Mouse (Mus musculus): Measurements from ENCODE around the gene Mtch1. TPM values are rescaled to one million over a fixed set of nuclear protein-coding genes. Genes with fewer than 3 reads are reported as not detected.
A peak's percentile ranks its signal among the peaks of the same experiment; 100 is the strongest.

Gene Mtch1
- polyA plus RNA-seq, 1 experiment: 741 TPM

- no peaks in the 10 kb centered on the region for H3K27me3 ChIP-seq (ENCODE audit: control insufficient read depth, insufficient read depth, insufficient read length)
- no peaks in the 10 kb centered on the region for H3K36me3 ChIP-seq (ENCODE audit: control insufficient read depth, insufficient read depth)
- TF ChIP-seq CEBPB (IDR thresholded peaks at IDR 0.05; ENCODE audit: insufficient read depth, poor library complexity, severe bottlenecking) (no peak), TCF12 (IDR thresholded peaks at IDR 0.05; ENCODE audit: insufficient read depth, poor library complexity, severe bottlenecking) (peak; percentile 61), MYOD1 (IDR thresholded peaks at IDR 0.05; ENCODE audit: control insufficient read depth in 1 of 3, insufficient read length in 2 of 3, low read depth in 2 of 3) (peak in 1 of 3 experiments; percentile 23), POLR2AphosphoS2 (IDR thresholded peaks at IDR 0.05; ENCODE audit: insufficient read length, low read depth) (no peak), MYOG (IDR thresholded peaks at IDR 0.05; ENCODE audit: control insufficient read depth in 1 of 3, insufficient read depth in 1 of 3, insufficient read length in 2 of 3, low read depth in 2 of 3) (peak in 1 of 3 experiments; percentile 26), E2F4 (IDR thresholded peaks at IDR 0.05; ENCODE audit: insufficient read depth) (no peak)
- H3K4me2 ChIP-seq (ENCODE audit: low read depth): peak overlapping the region; percentile 57
- H3K4me3 ChIP-seq: no peak overlapping the region
- H3ac ChIP-seq (ENCODE audit: control insufficient read depth, insufficient read length): no peak overlapping the region
- no peaks in the 10 kb centered on the region for H3K79me2 ChIP-seq (ENCODE audit: control insufficient read depth, insufficient read depth)
Measured at GRCm38 (mm10) chr17:29394106-29394760, 46.5 kb upstream of the Mtch1 start.

GRCm38 (mm10) chr17:29393335-29394089 is 45.8 kb upstream of the Mtch1 start:
- Histone ChIP-seq H3K4me3 (no peak overlapping the region), H3K79me2 (ENCODE audit: control insufficient read depth, insufficient read depth) (no peaks in the 10 kb centered on the region), H3K36me3 (ENCODE audit: control insufficient read depth, insufficient read depth) (no peaks in the 10 kb centered on the region), H3K4me2 (ENCODE audit: low read depth) (peak overlapping the region; percentile 57), H3K27me3 (ENCODE audit: control insufficient read depth, insufficient read depth, insufficient read length) (no peaks in the 10 kb centered on the region), H3ac (ENCODE audit: control insufficient read depth, insufficient read length) (no peak overlapping the region)
- TF ChIP-seq CEBPB (IDR thresholded peaks at IDR 0.05; ENCODE audit: insufficient read depth, poor library complexity, severe bottlenecking) (no peak), MYOD1 (IDR thresholded peaks at IDR 0.05; ENCODE audit: control insufficient read depth in 1 of 3, insufficient read length in 2 of 3, low read depth in 2 of 3) (no peak), POLR2A (IDR thresholded peaks at IDR 0.05; ENCODE audit: insufficient read length, low read depth) (no peak), MYOG (IDR thresholded peaks at IDR 0.05; ENCODE audit: control insufficient read depth in 1 of 3, insufficient read depth in 1 of 3, insufficient read length in 2 of 3, low read depth in 2 of 3) (no peak), E2F4 (IDR thresholded peaks at IDR 0.05; ENCODE audit: insufficient read depth) (no peak), POLR2AphosphoS2 (IDR thresholded peaks at IDR 0.05; ENCODE audit: insufficient read length, low read depth) (no peak), TCF3 (IDR thresholded peaks at IDR 0.05; ENCODE audit: insufficient read length, low read depth) (no peak), USF1 (IDR thresholded peaks at IDR 0.05; ENCODE audit: low read depth) (no peak), REST (IDR thresholded peaks at IDR 0.05; ENCODE audit: insufficient read depth, insufficient read length) (no peak), TCF12 (IDR thresholded peaks at IDR 0.05; ENCODE audit: insufficient read depth, poor library complexity, severe bottlenecking) (no peak), MAX (IDR thresholded peaks at IDR 0.05; ENCODE audit: low read depth) (no peak), SRF (IDR thresholded peaks at IDR 0.05; ENCODE audit: control insufficient read depth, insufficient read length, low read depth) (no peak)

GRCm38 (mm10) chr17:29391280-29391679 is 43.5 kb upstream of the Mtch1 start:
- no peak overlapping the region for H3ac ChIP-seq (ENCODE audit: control insufficient read depth, insufficient read length)

GRCm38 (mm10) chr17:29388978-29389377 is 41.2 kb upstream of the Mtch1 start:
- no peaks in the 10 kb centered on the region for H3K79me2 ChIP-seq (ENCODE audit: control insufficient read depth, insufficient read depth)
- H3K36me3 ChIP-seq (ENCODE audit: control insufficient read depth, insufficient read depth): no peaks in the 10 kb centered on the region
- no peak overlapping the region for H3K4me2 ChIP-seq (ENCODE audit: low read depth)

More at GRCm38 (mm10) chr17:29391280-29391679, 43.5 kb upstream of the Mtch1 start:
- TF ChIP-seq E2F4 (IDR thresholded peaks at IDR 0.05; ENCODE audit: insufficient read depth): no peak
- TF ChIP-seq MYOG (IDR thresholded peaks at IDR 0.05; ENCODE audit: control insufficient read depth in 1 of 3, insufficient read depth in 1 of 3, insufficient read length in 2 of 3, low read depth in 2 of 3): no peak
- no peak for TF ChIP-seq USF1 (IDR thresholded peaks at IDR 0.05; ENCODE audit: low read depth)
- TF ChIP-seq MAX (IDR thresholded peaks at IDR 0.05; ENCODE audit: low read depth): no peak
- TF ChIP-seq REST (IDR thresholded peaks at IDR 0.05; ENCODE audit: insufficient read depth, insufficient read length): no peak
- no peak for TF ChIP-seq POLR2A (IDR thresholded peaks at IDR 0.05; ENCODE audit: insufficient read length, low read depth)
- no peak for TF ChIP-seq TCF12 (IDR thresholded peaks at IDR 0.05; ENCODE audit: insufficient read depth, poor library complexity, severe bottlenecking)
- TF ChIP-seq POLR2AphosphoS2 (IDR thresholded peaks at IDR 0.05; ENCODE audit: insufficient read length, low read depth): no peak
- TF ChIP-seq CEBPB (IDR thresholded peaks at IDR 0.05; ENCODE audit: insufficient read depth, poor library complexity, severe bottlenecking): no peak
- TF ChIP-seq MYOD1 (IDR thresholded peaks at IDR 0.05; ENCODE audit: control insufficient read depth in 1 of 3, insufficient read length in 2 of 3, low read depth in 2 of 3): no peak
- TF ChIP-seq TCF3 (IDR thresholded peaks at IDR 0.05; ENCODE audit: insufficient read length, low read depth): no peak
- no peak overlapping the region for H3K4me2 ChIP-seq (ENCODE audit: low read depth)
- no peak overlapping the region for H3K4me3 ChIP-seq
- no peaks in the 10 kb centered on the region for H3K27me3 ChIP-seq (ENCODE audit: control insufficient read depth, insufficient read depth, insufficient read length)
- H3K79me2 ChIP-seq (ENCODE audit: control insufficient read depth, insufficient read depth): no peaks in the 10 kb centered on the region
- no peaks in the 10 kb centered on the region for H3K36me3 ChIP-seq (ENCODE audit: control insufficient read depth, insufficient read depth)

More at GRCm38 (mm10) chr17:29388978-29389377, 41.2 kb upstream of the Mtch1 start:
- Histone ChIP-seq H3ac (ENCODE audit: control insufficient read depth, insufficient read length) (no peak overlapping the region), H3K27me3 (ENCODE audit: control insufficient read depth, insufficient read depth, insufficient read length) (no peaks in the 10 kb centered on the region), H3K4me3 (no peak overlapping the region)
- TF ChIP-seq POLR2AphosphoS2 (IDR thresholded peaks at IDR 0.05; ENCODE audit: insufficient read length, low read depth) (no peak), E2F4 (IDR thresholded peaks at IDR 0.05; ENCODE audit: insufficient read depth) (no peak), USF1 (IDR thresholded peaks at IDR 0.05; ENCODE audit: low read depth) (no peak), MYOD1 (IDR thresholded peaks at IDR 0.05; ENCODE audit: control insufficient read depth in 1 of 3, insufficient read length in 2 of 3, low read depth in 2 of 3) (no peak), MAX (IDR thresholded peaks at IDR 0.05; ENCODE audit: low read depth) (no peak), TCF3 (IDR thresholded peaks at IDR 0.05; ENCODE audit: insufficient read length, low read depth) (no peak), CEBPB (IDR thresholded peaks at IDR 0.05; ENCODE audit: insufficient read depth, poor library complexity, severe bottlenecking) (no peak), REST (IDR thresholded peaks at IDR 0.05; ENCODE audit: insufficient read depth, insufficient read length) (no peak), POLR2A (IDR thresholded peaks at IDR 0.05; ENCODE audit: insufficient read length, low read depth) (no peak), MYOG (IDR thresholded peaks at IDR 0.05; ENCODE audit: control insufficient read depth in 1 of 3, insufficient read depth in 1 of 3, insufficient read length in 2 of 3, low read depth in 2 of 3) (no peak), TCF12 (IDR thresholded peaks at IDR 0.05; ENCODE audit: insufficient read depth, poor library complexity, severe bottlenecking) (no peak), SRF (IDR thresholded peaks at IDR 0.05; ENCODE audit: control insufficient read depth, insufficient read length, low read depth) (no peak)

Measured in myocyte (in vitro differentiated cells).